Mouse (Mus musculus): ENCODE data around the gene Lce1m.
"Not testable (repeated sequence)": the region's sequence is repeated elsewhere in the genome, so short reads cannot be mapped to it uniquely, and the experiment has no call there.

Gene Lce1m

GRCm38 (mm10) chr3:93018960-93019359 lies at the start of gene Lce1m:
TSS of gene Lce1m (minus strand) at chr3:93019060.
- in situ Hi-C loops (cut with MboI, MseI): no loop called here

DNA sequence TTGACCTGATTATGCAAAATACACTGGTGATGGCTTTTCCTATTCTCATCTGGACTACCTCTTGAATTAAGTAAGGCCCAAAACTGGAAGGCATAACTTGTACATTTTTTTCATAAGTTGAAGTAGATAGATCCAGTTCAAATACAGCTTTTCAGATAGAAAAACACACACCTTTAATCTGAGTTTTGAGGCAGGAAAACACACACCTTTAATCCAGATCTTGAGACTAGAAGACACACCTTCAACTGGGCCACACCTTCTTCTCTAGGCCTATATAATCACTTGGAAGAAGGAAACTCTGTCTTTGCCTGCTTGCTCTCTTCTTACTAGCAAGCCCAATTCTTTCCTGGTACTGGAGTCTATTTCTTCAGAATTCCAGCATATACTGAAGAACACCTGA lies 49.7 kb upstream of the Lce1m start, which contains the start of gene Gm4858:
TSS of gene Gm4858 (plus strand) at position 301 of the 400 bp plus-strand sequence.
- in situ Hi-C loops (cut with MboI, MseI): not testable (repeated sequence)

DNA sequence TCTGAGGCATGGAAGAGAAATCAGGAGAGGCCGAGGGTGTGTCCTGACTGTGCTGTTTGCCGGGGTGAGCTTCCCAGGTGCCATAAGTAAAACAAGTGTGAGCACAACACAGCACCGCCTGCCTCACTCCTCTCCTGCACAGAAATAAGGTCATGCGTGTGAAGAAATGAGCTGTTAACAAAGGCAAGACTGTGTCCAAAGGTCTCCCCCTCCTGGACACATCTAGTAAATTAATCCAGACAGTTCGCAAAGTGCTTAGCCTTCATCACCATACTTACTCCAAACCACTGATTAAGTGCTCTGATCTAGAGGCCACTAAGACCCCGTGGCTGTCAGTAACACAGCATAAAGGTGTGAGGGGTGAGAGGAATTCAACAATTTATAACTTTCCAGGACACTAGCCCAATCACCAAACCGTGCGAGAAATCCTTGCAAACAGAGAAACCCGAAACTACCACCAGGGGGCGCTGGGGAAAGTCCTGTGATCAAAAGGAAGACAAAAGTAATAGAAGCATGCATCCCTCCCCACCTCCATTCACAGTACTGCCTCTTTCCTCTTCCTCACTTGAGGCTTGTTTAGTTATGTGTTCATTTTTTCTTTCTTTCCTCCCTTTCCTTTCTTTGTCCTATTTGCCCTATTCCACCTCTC lies 34.1 kb upstream of the Lce1m start:
- in situ Hi-C loops (cut with MboI, MseI): no loop called here

DNA sequence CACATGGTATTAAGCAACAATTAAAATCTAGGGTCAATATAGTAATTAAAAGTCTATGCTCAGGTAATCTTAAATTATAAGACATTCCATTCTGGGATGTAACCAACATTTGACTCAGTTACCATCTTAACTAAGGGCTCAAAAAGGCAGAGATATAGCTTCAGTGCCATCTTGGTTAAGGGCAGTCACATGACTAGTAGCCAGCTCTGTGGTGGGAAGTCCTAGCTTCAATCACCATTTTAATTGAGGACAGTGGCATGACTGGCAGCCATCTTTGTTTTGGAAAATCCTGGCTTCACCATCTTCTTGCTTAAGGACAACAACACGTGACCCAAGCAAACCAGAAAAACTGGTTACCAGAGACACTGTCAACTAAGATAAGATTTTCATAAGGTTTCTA lies 31.3 kb upstream of the Lce1m start:
- in situ Hi-C loops (cut with MboI, MseI): no loop called here

GRCm38 (mm10) chr3:93031450-93031849 lies 12.6 kb upstream of the Lce1m start:
- in situ Hi-C loops (cut with MboI, MseI): no loop called here

- in situ Hi-C loops (cut with MboI, MseI): no loop called here
Observed at GRCm38 (mm10) chr3:93025486-93025885, 6.6 kb upstream of the Lce1m start.

DNA sequence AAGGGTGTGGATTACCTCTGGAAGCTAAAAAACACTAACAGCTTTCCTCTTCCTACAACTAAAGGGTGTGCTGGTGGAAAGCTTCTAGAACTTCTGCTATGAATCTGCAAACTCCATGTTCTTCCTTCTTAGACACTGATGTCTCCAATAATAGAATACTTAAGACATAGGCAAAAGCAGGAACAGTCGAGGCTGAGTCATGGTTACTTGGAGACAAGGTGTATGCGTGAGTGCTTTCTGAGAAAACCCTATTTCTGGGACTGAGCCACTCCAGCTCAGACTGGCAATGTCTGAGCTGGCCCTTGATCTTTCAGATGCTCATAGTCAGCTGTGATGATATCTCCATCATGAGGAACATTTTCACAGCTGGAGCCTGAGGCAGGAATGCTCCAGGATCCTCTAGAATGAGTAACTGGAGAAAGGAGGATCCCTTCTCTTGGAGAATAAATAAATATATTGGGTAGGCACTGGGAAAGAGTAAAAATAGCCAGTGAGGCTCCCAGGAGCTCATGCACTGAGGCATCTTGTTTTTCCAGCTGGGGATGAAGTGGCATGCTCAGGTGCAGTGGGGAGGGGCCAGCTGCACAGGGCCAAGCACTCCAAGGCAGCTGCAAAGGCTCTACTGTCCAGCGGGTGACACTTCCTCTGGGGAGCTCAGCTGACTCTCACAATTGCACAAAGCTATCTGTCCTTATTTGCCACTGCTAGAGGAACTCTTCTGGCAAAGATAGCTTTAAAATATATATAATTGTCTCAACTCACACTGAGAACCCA lies 4.7 kb upstream of the Lce1m start:
- in situ Hi-C loops (cut with MboI, MseI): no loop called here

- in situ Hi-C loops (cut with MboI, MseI): no loop called here
Observed at GRCm38 (mm10) chr3:93021171-93021570, 2.3 kb upstream of the Lce1m start.

GRCm38 (mm10) chr3:93015460-93016104 lies 3.3 kb downstream of the Lce1m start, which contains the start of gene Crct1:
TSS of gene Crct1 (minus strand) at chr3:93015687.
- in situ Hi-C loops (cut with MboI, MseI): no loop called here

DNA sequence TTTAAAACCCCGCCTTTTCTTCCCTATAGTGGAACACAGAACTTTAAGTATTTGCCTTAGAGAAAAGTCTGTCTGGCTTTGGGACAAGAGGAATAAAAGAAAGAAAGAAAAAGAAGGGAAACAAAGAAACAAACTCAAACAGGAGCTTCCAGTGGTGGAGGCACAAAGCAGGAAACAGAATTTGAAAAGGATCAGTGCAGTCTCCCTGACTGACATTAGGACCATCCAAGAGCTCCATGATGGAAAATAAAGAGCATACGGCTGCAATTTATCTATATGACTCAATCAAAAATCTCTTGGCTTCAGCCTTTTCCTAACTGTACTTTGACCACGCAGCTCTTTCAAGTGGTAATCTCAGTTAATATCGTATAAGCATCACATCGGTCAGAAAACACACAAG lies 4.0 kb downstream of the Lce1m start:
- in situ Hi-C loops (cut with MboI, MseI): no loop called here

- in situ Hi-C loops (cut with MboI, MseI): no loop called here
Observed at GRCm38 (mm10) chr3:93014378-93014801, 4.5 kb downstream of the Lce1m start.

DNA sequence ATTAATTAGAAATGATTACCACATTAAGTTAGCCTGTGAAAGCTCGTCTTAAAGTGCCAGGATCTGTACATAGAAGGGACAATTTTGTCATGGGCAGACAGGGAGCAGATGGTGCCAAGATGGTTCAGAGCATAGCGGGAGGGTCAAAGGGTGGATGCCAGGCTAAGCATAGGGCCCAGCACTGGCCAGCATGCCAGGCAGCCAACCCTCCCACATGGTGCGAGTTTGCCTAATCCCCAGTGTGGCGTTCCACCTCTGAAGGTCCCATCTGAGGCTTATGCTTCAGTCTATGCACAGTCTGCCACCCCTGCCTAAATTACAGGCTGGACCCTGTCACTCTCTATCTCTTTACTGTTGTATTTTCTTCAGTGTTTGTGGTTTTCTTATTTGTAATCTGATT lies 16.0 kb downstream of the Lce1m start:
- in situ Hi-C loops (cut with MboI, MseI): no loop called here

DNA sequence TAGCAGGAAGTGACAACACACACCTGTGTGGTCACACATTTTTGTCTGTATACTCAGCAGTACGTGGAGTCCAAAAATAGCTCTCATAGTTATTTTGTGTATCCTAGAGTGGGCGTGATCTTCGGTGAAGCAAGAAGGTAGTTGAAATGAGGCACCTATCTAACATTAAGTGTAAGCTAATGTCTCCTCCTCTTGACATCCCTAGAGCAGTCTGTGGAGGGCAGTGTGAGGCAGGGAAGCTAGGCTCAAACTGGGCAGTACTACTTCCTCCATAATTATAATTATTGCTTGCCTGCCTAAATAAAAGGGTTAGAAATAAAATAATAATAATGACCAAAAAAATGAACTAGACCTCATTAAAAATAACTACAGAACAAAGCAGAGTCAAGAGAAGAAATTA lies 18.2 kb downstream of the Lce1m start:
- in situ Hi-C loops (cut with MboI, MseI): no loop called here

GRCm38 (mm10) chr3:92998691-92999090 lies 20.2 kb downstream of the Lce1m start:
- in situ Hi-C loops (cut with MboI, MseI): no loop called here

DNA sequence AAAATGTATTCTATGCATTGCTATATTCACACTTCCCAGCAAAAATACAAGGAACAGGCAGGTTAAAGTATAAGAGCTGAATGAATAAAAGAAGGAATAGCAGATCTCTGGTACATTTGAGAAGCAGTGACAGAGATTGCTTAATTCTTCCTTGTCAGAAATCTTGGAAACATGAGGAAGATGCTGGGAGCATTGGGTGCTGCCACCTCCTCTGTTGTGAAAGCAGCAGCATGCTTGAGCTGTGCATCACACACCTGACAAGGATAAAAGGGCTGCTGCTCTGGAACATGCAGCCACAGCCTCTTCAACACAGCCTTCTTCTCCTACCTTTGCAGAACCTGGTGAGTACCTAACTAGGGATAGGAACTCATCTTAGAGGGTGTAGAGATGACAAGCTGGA lies 26.9 kb downstream of the Lce1m start, which contains the start of gene Lce3f:
TSS of gene Lce3f (plus strand) at position 301 of the 400 bp plus-strand sequence.
- in situ Hi-C loops (cut with MboI, MseI): no loop called here

DNA sequence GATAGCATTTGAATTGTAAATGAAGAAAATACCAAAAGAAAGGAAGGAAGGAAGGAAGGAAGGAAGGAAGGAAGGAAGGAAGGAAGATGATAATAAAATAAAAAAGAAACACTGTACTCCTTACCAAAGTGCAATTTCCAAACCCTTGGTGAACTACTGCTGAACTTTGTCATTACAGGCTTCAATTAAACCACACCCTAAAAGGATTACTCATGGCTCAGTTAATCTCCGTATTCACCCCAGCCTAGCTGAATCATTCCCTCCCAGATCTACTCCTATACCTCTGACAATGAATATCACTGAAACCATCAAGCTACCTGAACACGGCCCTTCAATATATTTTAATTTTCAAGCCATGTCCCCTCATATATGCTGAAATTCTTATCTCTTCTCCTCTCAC lies 40.4 kb downstream of the Lce1m start:
- in situ Hi-C loops (cut with MboI, MseI): no loop called here

Data from T-helper 2 cell (primary cell).